Mouse (Mus musculus): ENCODE data around the gene Adamts10. TPM values are rescaled to one million over a fixed set of nuclear protein-coding genes. Genes with fewer than 3 reads are reported as not detected.
A peak's percentile ranks its signal among the peaks of the same experiment; 100 is the strongest.

Gene Adamts10
- polyA plus RNA-seq, 1 experiment: 205 TPM

- Histone ChIP-seq H3K27ac (ENCODE audit: insufficient read depth, low read length) (no peak overlapping the region), H3K4me3 (replicated peaks; ENCODE audit: insufficient read depth, low read depth, low read length) (no peak overlapping the region), H3K4me1 (ENCODE audit: control insufficient read depth, insufficient read depth, low read length) (peaks cover 9% of the 10 kb centered on the region), H3K27me3 (ENCODE audit: control insufficient read depth, insufficient read depth, low read length) (no peaks in the 10 kb centered on the region)
- no peak for TF ChIP-seq POLR2A (IDR thresholded peaks at IDR 0.05; ENCODE audit: borderline replicate concordance, insufficient read depth, low read length)
- TF ChIP-seq CTCF (IDR thresholded peaks at IDR 0.05; ENCODE audit: borderline replicate concordance, insufficient read depth, low read depth, low read length): no peak
- 27% methylated on average over 3 of the region's 3 CpGs for WGBS
- DNase-seq: no peak
Measured at GRCm38 (mm10) chr17:33526506-33526905, 2.5 kb downstream of the Adamts10 start.

GRCm38 (mm10) chr17:33539106-33539675 lies 15.2 kb downstream of the Adamts10 start:
- H3K27ac ChIP-seq (ENCODE audit: insufficient read depth, low read length): no peak overlapping the region
- WGBS: 75% methylated on average over 3 of the region's 3 CpGs
- TF ChIP-seq CTCF (IDR thresholded peaks at IDR 0.05; ENCODE audit: borderline replicate concordance, insufficient read depth, low read depth, low read length) (peak; percentile 80), POLR2A (IDR thresholded peaks at IDR 0.05; ENCODE audit: borderline replicate concordance, insufficient read depth, low read length) (no peak)
- H3K4me3 ChIP-seq (replicated peaks; ENCODE audit: insufficient read depth, low read depth, low read length): no peak overlapping the region
- DNase-seq: peak; percentile 68
- peaks cover 3% of the 10 kb centered on the region for H3K4me1 ChIP-seq (ENCODE audit: control insufficient read depth, insufficient read depth, low read length)
- H3K27me3 ChIP-seq (ENCODE audit: control insufficient read depth, insufficient read depth, low read length): no peaks in the 10 kb centered on the region

GRCm38 (mm10) chr17:33539878-33540277 lies 15.9 kb downstream of the Adamts10 start:
- H3K27ac ChIP-seq (ENCODE audit: insufficient read depth, low read length): peak overlapping the region; percentile 43
- H3K4me3 ChIP-seq (replicated peaks; ENCODE audit: insufficient read depth, low read depth, low read length): no peak overlapping the region
- peak; percentile 52 to 71 for DNase-seq
- no peak for TF ChIP-seq POLR2A (IDR thresholded peaks at IDR 0.05; ENCODE audit: borderline replicate concordance, insufficient read depth, low read length)
- TF ChIP-seq CTCF (IDR thresholded peaks at IDR 0.05; ENCODE audit: borderline replicate concordance, insufficient read depth, low read depth, low read length): no peak
- H3K4me1 ChIP-seq (ENCODE audit: control insufficient read depth, insufficient read depth, low read length): peaks cover 3% of the 10 kb centered on the region
- 31% methylated on average over 4 of the region's 4 CpGs for WGBS
- no peaks in the 10 kb centered on the region for H3K27me3 ChIP-seq (ENCODE audit: control insufficient read depth, insufficient read depth, low read length)

GRCm38 (mm10) chr17:33549212-33549611 lies 25.2 kb downstream of the Adamts10 start:
- peak; percentile 91 to 97 for DNase-seq
- Histone ChIP-seq H3K27ac (ENCODE audit: insufficient read depth, low read length) (peak overlapping the region; percentile 5), H3K4me3 (replicated peaks; ENCODE audit: insufficient read depth, low read depth, low read length) (no peak overlapping the region), H3K4me1 (ENCODE audit: control insufficient read depth, insufficient read depth, low read length) (peaks cover 32% of the 10 kb centered on the region), H3K27me3 (ENCODE audit: control insufficient read depth, insufficient read depth, low read length) (no peaks in the 10 kb centered on the region)
- TF ChIP-seq CTCF (IDR thresholded peaks at IDR 0.05; ENCODE audit: borderline replicate concordance, insufficient read depth, low read depth, low read length): no peak
- TF ChIP-seq POLR2A (IDR thresholded peaks at IDR 0.05; ENCODE audit: borderline replicate concordance, insufficient read depth, low read length): no peak
- 15% methylated on average over 6 of the region's 6 CpGs for WGBS

GRCm38 (mm10) chr17:33550388-33550787 lies 26.4 kb downstream of the Adamts10 start:
- H3K27ac ChIP-seq (ENCODE audit: insufficient read depth, low read length): no peak overlapping the region
- 55% methylated on average over 10 of the region's 10 CpGs for WGBS
- no peaks in the 10 kb centered on the region for H3K27me3 ChIP-seq (ENCODE audit: control insufficient read depth, insufficient read depth, low read length)
- peaks cover 32% of the 10 kb centered on the region for H3K4me1 ChIP-seq (ENCODE audit: control insufficient read depth, insufficient read depth, low read length)
- no peak for TF ChIP-seq CTCF (IDR thresholded peaks at IDR 0.05; ENCODE audit: borderline replicate concordance, insufficient read depth, low read depth, low read length)
- no peak for TF ChIP-seq POLR2A (IDR thresholded peaks at IDR 0.05; ENCODE audit: borderline replicate concordance, insufficient read depth, low read length)
- no peak overlapping the region for H3K4me3 ChIP-seq (replicated peaks; ENCODE audit: insufficient read depth, low read depth, low read length)
- DNase-seq: peak; percentile 38 to 44

GRCm38 (mm10) chr17:33552113-33552512 lies 28.1 kb downstream of the Adamts10 start:
- Histone ChIP-seq H3K4me3 (replicated peaks; ENCODE audit: insufficient read depth, low read depth, low read length) (no peak overlapping the region), H3K4me1 (ENCODE audit: control insufficient read depth, insufficient read depth, low read length) (peaks cover 32% of the 10 kb centered on the region), H3K27me3 (ENCODE audit: control insufficient read depth, insufficient read depth, low read length) (no peaks in the 10 kb centered on the region), H3K27ac (ENCODE audit: insufficient read depth, low read length) (no peak overlapping the region)
- no peak for DNase-seq
- 96% methylated on average over 4 of the region's 4 CpGs for WGBS
- TF ChIP-seq CTCF (IDR thresholded peaks at IDR 0.05; ENCODE audit: borderline replicate concordance, insufficient read depth, low read depth, low read length): no peak
- no peak for TF ChIP-seq POLR2A (IDR thresholded peaks at IDR 0.05; ENCODE audit: borderline replicate concordance, insufficient read depth, low read length)

GRCm38 (mm10) chr17:33552964-33553363 lies 29.0 kb downstream of the Adamts10 start:
- H3K27ac ChIP-seq (ENCODE audit: insufficient read depth, low read length): no peak overlapping the region
- peaks cover 32% of the 10 kb centered on the region for H3K4me1 ChIP-seq (ENCODE audit: control insufficient read depth, insufficient read depth, low read length)
- H3K4me3 ChIP-seq (replicated peaks; ENCODE audit: insufficient read depth, low read depth, low read length): no peak overlapping the region
- 54% methylated on average over 4 of the region's 4 CpGs for WGBS
- H3K27me3 ChIP-seq (ENCODE audit: control insufficient read depth, insufficient read depth, low read length): no peaks in the 10 kb centered on the region
- TF ChIP-seq CTCF (IDR thresholded peaks at IDR 0.05; ENCODE audit: borderline replicate concordance, insufficient read depth, low read depth, low read length) (peak; percentile 43; the same call in 1 of the 2 replicates), POLR2A (IDR thresholded peaks at IDR 0.05; ENCODE audit: borderline replicate concordance, insufficient read depth, low read length) (no peak)
- no peak for DNase-seq

GRCm38 (mm10) chr17:33554536-33554935 lies 30.5 kb downstream of the Adamts10 start:
- no peak for DNase-seq
- H3K27ac ChIP-seq (ENCODE audit: insufficient read depth, low read length): no peak overlapping the region
- no peak overlapping the region for H3K4me3 ChIP-seq (replicated peaks; ENCODE audit: insufficient read depth, low read depth, low read length)
- TF ChIP-seq POLR2A (IDR thresholded peaks at IDR 0.05; ENCODE audit: borderline replicate concordance, insufficient read depth, low read length): no peak
- no peak for TF ChIP-seq CTCF (IDR thresholded peaks at IDR 0.05; ENCODE audit: borderline replicate concordance, insufficient read depth, low read depth, low read length)
- no peaks in the 10 kb centered on the region for H3K27me3 ChIP-seq (ENCODE audit: control insufficient read depth, insufficient read depth, low read length)
- 88% methylated on average over 1 of the region's 1 CpGs for WGBS
- H3K4me1 ChIP-seq (ENCODE audit: control insufficient read depth, insufficient read depth, low read length): peaks cover 22% of the 10 kb centered on the region

Data from cerebellum, adult 2 months (tissue).